Mouse (Mus musculus) layer of hippocampus, adult 6 months (tissue): ENCODE data around the gene Fgf12. TPM values are rescaled to one million over a fixed set of nuclear protein-coding genes. Genes with fewer than 3 reads are reported as not detected.

Experiments
- long read RNA-seq, 2 experiments: library from polyadenylated mRNA; unstranded; transcript quantifications; one replicate each; pipeline ENCODE4 v2.0.0; 2019 to 2020
- microRNA-seq: library from miRNA; unstranded; fragments of <30 nt; microRNA quantifications from one replicate; pipeline ENCODE4 v1.2.0, GENCODE M21; 2020
- polyA plus RNA-seq: library from polyadenylated mRNA; unstranded; fragments of <200 nt; fragmentation: Nextera tagmentation; gene quantifications from 2 replicates; pipeline ENCODE4 v1.2.3, GENCODE M21; 2021

The Fgf12 gene
- polyA plus RNA-seq: 69.4 and 74.7 TPM in 2 replicates
- long read RNA-seq, experiment 1, full-length matches to known transcripts: 9 of 21 reads
- long read RNA-seq, experiment 1, partial matches to known transcripts: 4 of 21 reads
- long read RNA-seq, experiment 1, other reads (novel, unspliced or antisense): 8 of 21 reads
- long read RNA-seq, experiment 2, full-length matches to known transcripts: 21 of 175 reads
- long read RNA-seq, experiment 2, partial matches to known transcripts: 117 of 175 reads
- long read RNA-seq, experiment 2, other reads (novel, unspliced or antisense): 37 of 175 reads

GRCm38 (mm10) chr16:28752638-28753118, at the start of gene Fgf12:
Gene Fgf12, minus strand, starts transcription at chr16:28753068.

Small RNA genes within 50 kb of the gene (microRNA-seq; reads per million reads assigned to microRNA genes)
- not detected for gene Mir690

Other genes starting within 250 kb of the Fgf12 start
- gene Mb21d2, start 176.6 kb upstream of the Fgf12 start, polyA plus RNA-seq: 5.1 and 6.0 TPM in 2 replicates